Mouse (Mus musculus) CH12.LX (cell line): ENCODE measurements at regions not wholly inside any gene's neighbourhood (a gene's known extent, or its start where the extent isn't known, plus 50 kb on each side); places are given as distances from the start of the nearest gene placed in this dataset.
A peak's percentile ranks its signal among the peaks of the same experiment; 100 is the strongest.

ENCODE experiments used
- DNase-seq: peaks from one replicate; pipeline ENCODE4 v3.0.0-alpha.2; 2013; ENCODE audit errors: extremely low read depth
- H3K27ac ChIP-seq: 2 replicates; pipeline ENCODE4 v1.5.1; 2012; ENCODE audit warnings: low read depth, mild to moderate bottlenecking, control low read depth, moderate library complexity; ENCODE audit not compliant: insufficient read depth
- H3K27me3 ChIP-seq: replicated peaks from 2 replicates; pipeline ENCODE3; 2012; ENCODE audit warnings: inconsistent platforms
- H3K36me3 ChIP-seq, 2 experiments: replicated peaks in 1 of 2; 2 replicates each; pipeline versions ENCODE3 to v1.6.1; 2012; ENCODE audit warnings: inconsistent platforms in 1 of 2, low read length in 1 of 2, mild to moderate bottlenecking in 1 of 2, mixed read lengths in 1 of 2, moderate library complexity in 1 of 2; ENCODE audit not compliant: control insufficient read depth in 1 of 2, insufficient read depth in 1 of 2
- H3K4me1 ChIP-seq, 2 experiments: 2 replicates each; pipeline ENCODE4 v1.6.1; 2012; ENCODE audit warnings: inconsistent platforms in 1 of 2, moderate library complexity in 1 of 2; ENCODE audit not compliant: insufficient read depth in 2 of 2, control insufficient read depth in 1 of 2
- H3K4me2 ChIP-seq: 2 replicates; pipeline ENCODE4 v1.6.1; 2012; ENCODE audit warnings: low read depth, mild to moderate bottlenecking, control low read depth; ENCODE audit not compliant: poor library complexity, insufficient read depth, severe bottlenecking
- H3K4me3 ChIP-seq, 3 experiments: fragments of 150-350 bp in 1 of 3; sonication (generic) in 1 of 3; replicated peaks in 1 of 3; 2 replicates each; pipeline versions ENCODE3 to v1.5.1; 2011 to 2012; ENCODE audit warnings: low read depth in 2 of 3, low read length in 2 of 3, mild to moderate bottlenecking in 2 of 3, moderate library complexity in 2 of 3, control low read depth in 1 of 3, improper control_type of control experiment in 1 of 3, inconsistent platforms in 1 of 3, mixed read lengths in 1 of 3; ENCODE audit not compliant: poor library complexity in 1 of 3
- H3K79me2 ChIP-seq: replicated peaks from 2 replicates; pipeline ENCODE4 v1.6.1; 2012; ENCODE audit warnings: mild to moderate bottlenecking, moderate library complexity; ENCODE audit not compliant: control insufficient read depth, poor library complexity, insufficient read depth, severe bottlenecking; ENCODE audit errors: extremely low read depth
- H3K9ac ChIP-seq: 2 replicates; pipeline ENCODE4 v1.6.1; 2012; ENCODE audit warnings: low read depth, mild to moderate bottlenecking, control low read depth, moderate library complexity; ENCODE audit not compliant: insufficient read depth
- H3K9me3 ChIP-seq: replicated peaks from 2 replicates; pipeline ENCODE3; 2012; ENCODE audit warnings: low read length, inconsistent platforms, mixed read lengths
- BHLHE40 ChIP-seq: IDR thresholded peaks from 2 replicates; pipeline ENCODE4 v1.6.1; 2011; ENCODE audit warnings: mild to moderate bottlenecking, low read depth, low read length, improper control_type of control experiment
- CHD2 ChIP-seq: IDR thresholded peaks from 2 replicates; pipeline ENCODE4 v1.6.1; 2011; ENCODE audit warnings: low read length, improper control_type of control experiment
- ETS1 ChIP-seq: conservative IDR thresholded peaks from 2 replicates; pipeline ENCODE4 v1.6.1; 2012; ENCODE audit warnings: low read depth, mild to moderate bottlenecking, inconsistent platforms, low read length, improper control_type of control experiment, moderate library complexity
- HCFC1 ChIP-seq: IDR thresholded peaks from 2 replicates; pipeline ENCODE4 v1.6.1; 2012; ENCODE audit warnings: low read depth, mild to moderate bottlenecking, inconsistent platforms, low read length, improper control_type of control experiment
- MAZ ChIP-seq: IDR thresholded peaks from 2 replicates; pipeline ENCODE4 v1.6.1; 2012; ENCODE audit warnings: low read depth, mild to moderate bottlenecking, inconsistent platforms, low read length, improper control_type of control experiment, moderate library complexity
- MYC ChIP-seq: IDR thresholded peaks from 2 replicates; pipeline ENCODE4 v1.6.1; 2011; ENCODE audit warnings: low read depth, mild to moderate bottlenecking, improper control_type of control experiment, low read length
- RCOR1 ChIP-seq: conservative IDR thresholded peaks from 2 replicates; pipeline ENCODE4 v1.6.1; 2012; ENCODE audit warnings: low read depth, mild to moderate bottlenecking, inconsistent platforms, low read length, improper control_type of control experiment
- TCF12 ChIP-seq: IDR thresholded peaks from 2 replicates; pipeline ENCODE4 v1.6.1; 2014; ENCODE audit warnings: low read depth, mild to moderate bottlenecking, inconsistent platforms, low read length, improper control_type of control experiment
- UBTF ChIP-seq: IDR thresholded peaks from 2 replicates; pipeline ENCODE4 v1.6.1; 2012; ENCODE audit warnings: low read depth, mild to moderate bottlenecking, inconsistent platforms, low read length, improper control_type of control experiment, moderate library complexity
- ZMIZ1 ChIP-seq: IDR thresholded peaks from 2 replicates; pipeline ENCODE4 v1.6.1; 2012; ENCODE audit warnings: low read depth, mild to moderate bottlenecking, inconsistent platforms, low read length, improper control_type of control experiment
- ZNF384 ChIP-seq: IDR thresholded peaks from 2 replicates; pipeline ENCODE4 v1.6.1; 2012; ENCODE audit warnings: low read depth, low read length, improper control_type of control experiment, inconsistent platforms
- dilution Hi-C: fragments of 300-500 bp; cut with MboI; formaldehyde crosslinking; loops from 2 replicates; pipeline ENCODE4 v1.14.3; 2020; ENCODE audit warnings: low sequenced_read_pairs; ENCODE audit not compliant: extremely low pct_unique_long_range_greater_than_20kb, extremely low pct_ligation_motif_present
- in situ Hi-C: fragments of 300-500 bp; cut with MboI; formaldehyde crosslinking; loops from 3 replicates; pipeline ENCODE4 v1.14.3; 2019; ENCODE audit warnings: low sequenced_read_pairs, low pct_ligation_motif_present, low pct_unique_long_range_greater_than_20kb, mixed read lengths

DNA sequence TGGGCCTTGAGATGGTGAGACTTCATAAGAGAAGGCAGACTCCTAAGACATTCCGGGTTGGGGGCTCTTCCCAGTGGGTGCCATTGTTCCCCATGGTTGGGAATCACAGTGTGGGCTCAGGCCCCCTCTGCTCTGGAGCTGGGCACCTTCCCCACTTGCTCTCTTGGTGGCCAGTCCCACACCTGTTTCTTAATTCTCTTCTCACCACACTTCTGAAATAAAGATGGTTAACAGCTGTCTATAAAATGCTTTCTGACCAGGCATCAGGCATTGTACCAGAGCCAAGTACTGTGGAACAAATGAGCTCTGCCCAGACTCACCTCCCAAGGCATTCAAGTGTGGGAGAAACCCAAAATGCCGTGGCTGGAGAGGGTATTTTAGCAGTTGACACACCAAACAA is 88.8 kb upstream of the Bcl6 start:
- in situ Hi-C loops (no loop called here), dilution Hi-C loops (no loop called here)
- Histone ChIP-seq H3K9me3 (no peaks in the 10 kb centered on the region), H3K4me2 (no peak overlapping the region), H3K79me2 (no peaks in the 10 kb centered on the region), H3K27ac (no peak overlapping the region), H3K4me1 (peaks cover 0 to 12% of the 10 kb centered on the region in 2 experiments; a peak in 2 of 4 replicates), H3K9ac (no peak overlapping the region), H3K27me3 (peaks cover 24% of the 10 kb centered on the region), H3K36me3 (no peaks in the 10 kb centered on the region), H3K4me3 (no peak overlapping the region)
- DNase-seq = no peak
- TF ChIP-seq UBTF (no peak), TCF12 (no peak), ZNF384 (no peak), RCOR1 (no peak), MYC (no peak), CHD2 (no peak), ZMIZ1 (no peak)

DNA sequence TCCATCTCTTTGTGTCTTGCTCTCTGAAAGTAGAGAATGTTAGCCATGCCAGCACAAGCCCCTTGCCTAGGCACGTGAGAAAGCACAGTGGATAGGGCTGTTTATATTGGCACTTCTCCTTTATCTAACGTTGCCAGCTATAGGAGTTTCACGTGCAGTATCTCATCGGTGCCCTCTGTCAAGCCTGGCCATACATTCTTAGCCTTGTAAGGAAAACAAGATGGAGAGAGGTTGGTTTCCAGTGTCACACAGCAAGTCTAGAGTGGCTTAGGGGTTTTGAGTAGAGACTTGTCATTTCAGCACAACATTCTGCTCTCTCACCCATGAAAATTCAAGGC is 88.1 kb upstream of the Bcl6 start:
- Histone ChIP-seq H3K9me3 (no peaks in the 10 kb centered on the region), H3K36me3 (no peaks in the 10 kb centered on the region), H3K4me2 (no peak overlapping the region), H3K4me1 (peaks cover 0 to 12% of the 10 kb centered on the region in 2 experiments; a peak in 2 of 4 replicates), H3K9ac (no peak overlapping the region), H3K27ac (no peak overlapping the region), H3K27me3 (peaks cover 26% of the 10 kb centered on the region), H3K4me3 (no peak overlapping the region)
- dilution Hi-C loops = no loop called here
- DNase-seq = no peak
- in situ Hi-C loops = no loop called here
- no peak for TF ChIP-seq CHD2
- no peak for TF ChIP-seq HCFC1
- TF ChIP-seq MAZ = no peak
- TF ChIP-seq TCF12 = no peak
- no peak for TF ChIP-seq ETS1
- TF ChIP-seq, all 38 proteins: peak for 0
- no peaks in the 10 kb centered on the region for H3K79me2 ChIP-seq

DNA sequence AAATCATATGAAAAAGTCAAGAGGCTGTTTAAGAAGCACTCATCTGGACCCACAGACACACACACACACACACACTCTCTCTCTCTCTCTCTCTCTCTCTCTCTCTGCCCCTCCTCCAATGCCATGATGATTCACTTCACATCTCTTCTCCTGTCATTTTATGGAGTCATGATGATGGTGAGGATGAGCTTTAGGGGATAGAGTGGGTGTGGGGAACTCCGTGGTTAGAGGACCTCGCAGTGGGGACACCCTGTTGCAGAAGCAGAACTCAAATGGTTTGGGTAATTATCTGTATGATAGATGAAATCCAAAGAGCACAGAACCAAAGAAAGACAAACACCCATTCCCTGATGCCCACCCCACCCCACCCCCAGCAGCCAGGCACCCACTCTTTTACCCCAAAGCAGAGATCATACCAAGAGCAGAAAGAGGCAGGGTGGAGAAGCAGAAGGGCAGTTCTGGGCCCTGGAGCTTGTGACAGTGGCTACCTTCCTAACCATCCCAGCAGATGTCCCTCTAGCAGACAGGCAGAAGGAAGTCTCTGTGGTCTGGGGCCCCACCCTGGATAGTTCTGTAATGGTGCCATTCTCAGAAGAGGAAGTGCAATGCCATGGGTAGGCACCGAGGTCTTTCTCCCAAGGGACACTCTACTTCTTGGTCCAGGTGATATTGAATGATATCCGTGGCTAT is 87.6 kb upstream of the Bcl6 start:
- peaks cover 26% of the 10 kb centered on the region for H3K27me3 ChIP-seq
- H3K9me3 ChIP-seq = no peaks in the 10 kb centered on the region
- dilution Hi-C loops (no loop called here), in situ Hi-C loops (no loop called here)
- H3K79me2 ChIP-seq = no peaks in the 10 kb centered on the region
- H3K4me3 ChIP-seq = no peak overlapping the region
- no peaks in the 10 kb centered on the region for H3K36me3 ChIP-seq
- H3K27ac ChIP-seq = no peak overlapping the region
- H3K9ac ChIP-seq = no peak overlapping the region
- no peak overlapping the region for H3K4me2 ChIP-seq
- peaks cover 0 to 12% of the 10 kb centered on the region in 2 experiments; a peak in 2 of 4 replicates for H3K4me1 ChIP-seq
- TF ChIP-seq MAZ (no peak), BHLHE40 (peak; percentile 24; the same call in 1 of the 2 replicates)
- TF ChIP-seq, all 38 proteins: peak for 1
- peak; percentile 56 for DNase-seq
